Mouse (Mus musculus): ENCODE measurements at regions not wholly inside any gene's neighbourhood (a gene's known extent, or its start where the extent isn't known, plus 50 kb on each side); places are given as distances from the start of the nearest gene placed in this dataset.

DNA sequence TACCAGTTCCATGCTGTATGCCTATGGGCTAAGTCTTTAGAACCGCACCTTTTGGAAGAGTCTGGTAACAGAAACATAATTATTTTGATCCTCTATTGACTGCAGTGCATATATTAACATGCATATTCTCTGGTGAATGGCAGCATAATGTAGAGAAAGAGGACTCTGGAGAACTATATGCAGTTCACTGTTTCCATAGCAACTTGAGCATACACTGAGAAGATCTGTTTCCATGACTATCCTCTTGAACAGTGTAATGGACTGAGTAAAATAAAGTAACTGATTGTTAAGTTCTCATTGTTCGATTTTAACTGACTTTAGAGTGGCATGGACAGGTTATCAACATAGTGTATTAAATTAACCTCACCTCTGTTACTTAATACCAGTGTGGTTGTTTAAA, 147.6 kb upstream of the 2610001J05Rik start:
- no peak overlapping the region for H3K9ac ChIP-seq (replicated peaks)
- no peak overlapping the region for H3K4me2 ChIP-seq (ENCODE audit: low read depth, low read length)
- TF ChIP-seq CTCF (IDR thresholded peaks at IDR 0.05; ENCODE audit: low read depth) = no peak
- no peaks in the 10 kb centered on the region for H3K36me3 ChIP-seq (replicated peaks; ENCODE audit: insufficient read depth, low read length)
- no peak for ATAC-seq
- no peak overlapping the region for H3K27ac ChIP-seq (ENCODE audit: low read depth)
- H3K9me3 ChIP-seq (ENCODE audit: low read length) = no peaks in the 10 kb centered on the region
- no peaks in the 10 kb centered on the region for H3K4me1 ChIP-seq (ENCODE audit: insufficient read depth)
- WGBS (ENCODE audit: insufficient replicate concordance) = 60% methylated on average over 2 of the region's 2 CpGs
- DNase-seq = no peak
- H3K4me3 ChIP-seq (ENCODE audit: low read depth, low read length) = no peak overlapping the region
- H3K27me3 ChIP-seq (ENCODE audit: insufficient read depth, low read length) = no peaks in the 10 kb centered on the region

DNA sequence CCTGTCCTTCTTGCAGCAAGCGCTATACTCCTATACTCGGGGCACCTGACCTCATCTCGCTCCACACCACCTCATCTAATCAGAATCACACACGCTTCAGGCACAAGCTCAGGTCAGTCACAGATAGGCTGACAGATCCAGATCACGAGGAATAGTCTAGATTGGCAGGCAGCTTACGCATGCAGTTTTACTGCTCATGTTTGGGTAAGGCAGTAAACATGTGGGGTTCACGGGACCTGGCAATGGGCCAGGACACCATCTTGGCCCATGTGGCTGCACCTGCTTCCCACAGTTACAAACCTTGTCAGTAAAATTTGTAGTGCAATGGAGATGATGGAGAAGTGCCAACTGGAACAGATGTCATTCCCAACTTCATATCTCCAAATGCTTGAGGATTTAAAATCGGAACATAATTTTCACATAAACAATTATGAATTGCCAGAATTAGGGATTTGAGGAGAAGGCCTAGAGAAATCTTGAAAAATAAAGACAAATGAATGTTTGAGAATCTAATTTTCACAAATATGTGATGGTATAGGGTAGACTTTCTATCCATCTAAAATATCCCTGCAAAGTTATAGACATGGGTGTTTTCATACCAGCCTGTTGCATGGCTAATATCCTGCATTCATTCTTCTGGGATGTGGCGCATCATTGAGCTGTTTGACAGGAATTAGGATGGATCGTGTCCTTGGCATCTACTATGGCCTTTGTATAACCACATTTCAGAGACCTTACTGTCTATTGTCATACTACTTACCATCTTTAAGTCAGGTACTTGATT, 111.5 kb upstream of the 2610001J05Rik start:
- Histone ChIP-seq H3K27me3 (ENCODE audit: insufficient read depth, low read length) (no peaks in the 10 kb centered on the region), H3K36me3 (replicated peaks; ENCODE audit: insufficient read depth, low read length) (no peaks in the 10 kb centered on the region), H3K4me2 (ENCODE audit: low read depth, low read length) (no peak overlapping the region), H3K9me3 (ENCODE audit: low read length) (no peaks in the 10 kb centered on the region), H3K4me3 (ENCODE audit: low read depth, low read length) (no peak overlapping the region), H3K27ac (ENCODE audit: low read depth) (no peak overlapping the region), H3K4me1 (ENCODE audit: insufficient read depth) (no peaks in the 10 kb centered on the region), H3K9ac (replicated peaks) (no peak overlapping the region)
- 77% methylated on average over 10 of the region's 10 CpGs for WGBS (ENCODE audit: insufficient replicate concordance)
- TF ChIP-seq CTCF (IDR thresholded peaks at IDR 0.05; ENCODE audit: low read depth) (no peak), EP300 (IDR thresholded peaks at IDR 0.05; ENCODE audit: low read depth) (no peak)
- no peak for ATAC-seq
- DNase-seq = no peak

DNA sequence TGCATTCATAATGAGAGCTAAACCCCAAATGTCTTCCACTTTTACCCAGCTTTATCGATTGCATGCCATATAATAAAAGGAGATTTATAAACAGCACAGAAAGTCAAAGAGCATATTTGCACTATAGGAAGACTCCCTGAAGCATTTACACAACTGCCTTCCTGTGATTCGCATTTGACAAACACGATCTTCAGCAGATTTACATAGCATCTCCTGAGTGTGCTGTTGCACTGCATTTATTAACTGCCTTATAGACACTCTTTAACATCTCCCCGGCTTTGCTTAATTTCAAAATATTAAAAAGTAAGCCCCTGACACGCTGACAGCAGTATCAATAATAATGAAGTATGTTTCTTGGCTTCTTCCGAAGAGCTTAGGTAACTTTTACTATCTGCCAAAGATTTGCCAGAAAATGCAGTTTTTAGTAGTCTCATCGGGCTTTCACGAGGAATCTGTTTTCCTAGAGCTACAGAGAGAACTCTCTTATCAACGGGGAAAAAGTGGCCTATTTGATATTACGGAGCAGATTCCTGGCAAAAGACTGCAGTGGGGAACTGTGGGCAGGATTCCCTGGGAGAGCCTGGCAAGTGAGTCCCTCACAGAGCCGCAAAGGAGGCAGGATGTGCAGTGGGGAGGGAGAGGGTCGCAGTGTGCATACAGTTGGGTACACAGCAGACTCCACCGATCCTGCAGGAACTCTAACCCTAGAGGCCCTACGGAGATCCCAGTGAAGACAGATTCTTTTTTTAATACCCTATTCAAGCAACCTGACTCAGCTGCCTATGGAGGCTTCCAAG, 103.6 kb upstream of the 2610001J05Rik start:
- no peak overlapping the region for H3K27ac ChIP-seq (ENCODE audit: low read depth)
- no peak overlapping the region for H3K4me2 ChIP-seq (ENCODE audit: low read depth, low read length)
- no peak for ATAC-seq
- H3K4me1 ChIP-seq (ENCODE audit: insufficient read depth) = no peaks in the 10 kb centered on the region
- no peak overlapping the region for H3K9ac ChIP-seq (replicated peaks)
- H3K27me3 ChIP-seq (ENCODE audit: insufficient read depth, low read length) = no peaks in the 10 kb centered on the region
- no peak for TF ChIP-seq EP300 (IDR thresholded peaks at IDR 0.05; ENCODE audit: low read depth)
- TF ChIP-seq CTCF (IDR thresholded peaks at IDR 0.05; ENCODE audit: low read depth) = no peak
- 0 out of 2 replicates have a peak, but pooled peaks cover under 1% of the 10 kb centered on the region for H3K9me3 ChIP-seq (ENCODE audit: low read length)
- H3K4me3 ChIP-seq (ENCODE audit: low read depth, low read length) = no peak overlapping the region
- no peaks in the 10 kb centered on the region for H3K36me3 ChIP-seq (replicated peaks; ENCODE audit: insufficient read depth, low read length)
- WGBS (ENCODE audit: insufficient replicate concordance) = 71% methylated on average over 14 of the region's 14 CpGs
- DNase-seq = no peak

DNA sequence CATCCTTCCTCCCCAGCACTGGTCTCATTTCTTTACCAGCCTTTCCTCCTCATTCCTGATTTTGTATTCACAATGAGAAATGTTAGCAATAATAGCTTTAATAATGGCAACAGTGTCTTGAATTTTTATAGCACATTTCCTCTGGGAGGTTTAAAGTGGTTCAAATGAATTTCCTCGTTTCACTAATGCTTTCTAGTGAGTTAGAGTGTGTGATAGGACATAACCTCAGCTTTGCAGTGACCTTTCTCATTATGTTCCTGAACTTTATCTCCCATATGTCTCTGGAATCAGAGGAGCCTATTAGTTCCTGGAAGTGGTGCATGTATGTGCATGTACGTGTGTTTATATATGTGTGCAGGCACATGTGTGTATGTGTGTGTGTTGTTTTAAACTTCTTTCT, 93.2 kb upstream of the 2610001J05Rik start:
- H3K4me2 ChIP-seq (ENCODE audit: low read depth, low read length) = no peak overlapping the region
- TF ChIP-seq EP300 (IDR thresholded peaks at IDR 0.05; ENCODE audit: low read depth) (no peak), CTCF (IDR thresholded peaks at IDR 0.05; ENCODE audit: low read depth) (no peak)
- no peaks in the 10 kb centered on the region for H3K27me3 ChIP-seq (ENCODE audit: insufficient read depth, low read length)
- no peak overlapping the region for H3K4me3 ChIP-seq (ENCODE audit: low read depth, low read length)
- no peak overlapping the region for H3K9ac ChIP-seq (replicated peaks)
- no peaks in the 10 kb centered on the region for H3K9me3 ChIP-seq (ENCODE audit: low read length)
- 63% methylated on average over 2 of the region's 2 CpGs for WGBS (ENCODE audit: insufficient replicate concordance)
- no peaks in the 10 kb centered on the region for H3K4me1 ChIP-seq (ENCODE audit: insufficient read depth)
- no peak for DNase-seq
- ATAC-seq = no peak
- no peaks in the 10 kb centered on the region for H3K36me3 ChIP-seq (replicated peaks; ENCODE audit: insufficient read depth, low read length)
- H3K27ac ChIP-seq (ENCODE audit: low read depth) = no peak overlapping the region

DNA sequence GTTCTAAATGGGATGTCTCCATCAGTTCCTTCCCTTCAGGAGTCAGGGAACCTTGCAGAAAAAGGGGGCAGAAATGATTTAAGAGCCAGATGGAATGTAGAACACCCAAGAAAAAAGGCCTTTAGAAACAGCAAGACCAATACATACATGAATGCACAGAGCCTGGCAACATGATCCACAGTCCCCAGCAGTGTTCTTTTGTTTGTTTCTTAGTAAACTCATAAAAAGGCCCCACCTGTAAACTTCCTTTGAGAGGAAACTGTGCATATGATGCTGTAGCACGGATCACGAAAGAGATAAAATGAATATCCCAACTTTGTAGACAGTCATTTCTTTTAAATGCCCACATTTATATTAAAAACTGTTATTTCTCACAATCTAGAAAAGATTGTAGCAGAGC, 92.7 kb upstream of the 2610001J05Rik start:
- no peak overlapping the region for H3K9ac ChIP-seq (replicated peaks)
- H3K9me3 ChIP-seq (ENCODE audit: low read length) = no peaks in the 10 kb centered on the region
- H3K27ac ChIP-seq (ENCODE audit: low read depth) = no peak overlapping the region
- 83% methylated on average over 2 of the region's 2 CpGs for WGBS (ENCODE audit: insufficient replicate concordance)
- no peaks in the 10 kb centered on the region for H3K36me3 ChIP-seq (replicated peaks; ENCODE audit: insufficient read depth, low read length)
- H3K27me3 ChIP-seq (ENCODE audit: insufficient read depth, low read length) = no peaks in the 10 kb centered on the region
- H3K4me1 ChIP-seq (ENCODE audit: insufficient read depth) = no peaks in the 10 kb centered on the region
- TF ChIP-seq EP300 (IDR thresholded peaks at IDR 0.05; ENCODE audit: low read depth) (no peak), CTCF (IDR thresholded peaks at IDR 0.05; ENCODE audit: low read depth) (no peak)
- H3K4me2 ChIP-seq (ENCODE audit: low read depth, low read length) = no peak overlapping the region
- ATAC-seq = no peak
- H3K4me3 ChIP-seq (ENCODE audit: low read depth, low read length) = no peak overlapping the region
- DNase-seq = no peak

DNA sequence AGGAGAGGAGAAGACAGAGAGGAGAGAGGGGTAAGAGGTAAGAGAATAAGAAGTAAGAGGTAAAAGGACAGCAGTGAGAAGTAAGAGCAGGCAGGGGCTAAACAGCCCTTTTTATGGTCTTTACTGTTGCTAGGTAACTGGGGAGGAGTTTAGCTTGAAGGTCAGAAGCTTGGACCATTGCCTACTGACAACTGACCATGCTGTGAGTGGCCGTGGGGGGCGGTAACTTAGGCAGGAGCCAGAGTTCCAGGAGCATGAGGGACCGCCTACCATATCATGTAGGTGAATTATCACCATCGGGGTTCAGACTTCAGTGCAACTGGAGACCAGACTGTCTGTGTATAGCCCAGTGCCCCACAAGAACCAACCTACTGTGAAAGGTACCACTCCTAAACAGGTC, 78.3 kb upstream of the 2610001J05Rik start:
- Histone ChIP-seq H3K4me2 (ENCODE audit: low read depth, low read length) (no peak overlapping the region), H3K27me3 (ENCODE audit: insufficient read depth, low read length) (no peaks in the 10 kb centered on the region), H3K9ac (replicated peaks) (no peak overlapping the region), H3K4me1 (ENCODE audit: insufficient read depth) (no peaks in the 10 kb centered on the region), H3K4me3 (ENCODE audit: low read depth, low read length) (no peak overlapping the region), H3K36me3 (replicated peaks; ENCODE audit: insufficient read depth, low read length) (no peaks in the 10 kb centered on the region), H3K27ac (ENCODE audit: low read depth) (no peak overlapping the region), H3K9me3 (ENCODE audit: low read length) (no peaks in the 10 kb centered on the region)
- no peak for TF ChIP-seq EP300 (IDR thresholded peaks at IDR 0.05; ENCODE audit: low read depth)
- TF ChIP-seq CTCF (IDR thresholded peaks at IDR 0.05; ENCODE audit: low read depth) = no peak
- ATAC-seq = no peak
- 65% methylated on average over 4 of the region's 4 CpGs for WGBS (ENCODE audit: insufficient replicate concordance)
- no peak for DNase-seq

Measured in liver, postnatal 0 days (tissue).